Mouse (Mus musculus): Measurements from ENCODE around the gene Baz1b.

- TF ChIP-seq CTCF (IDR thresholded peaks at IDR 0.05; ENCODE audit: low read depth, low read length) (no peak), GATA1 (IDR thresholded peaks at IDR 0.05; ENCODE audit: borderline replicate concordance, low read length) (no peak)
Observed at GRCm38 (mm10) chr5:135180796-135181195, 6.3 kb upstream of the Baz1b start.
